Mouse (Mus musculus) lung, postnatal 0 days (tissue): ENCODE data around the gene Ccdc62. TPM values are rescaled to one million over a fixed set of nuclear protein-coding genes. Genes with fewer than 3 reads are reported as not detected.

ENCODE experiments used
- ATAC-seq: fragments of 200-750 bp; cut with Nextera tagmentation; 2 replicates; pipeline ENCODE4 v1.8.0; 2017; ENCODE audit warnings: moderate library complexity
- DNase-seq: peaks from one replicate; pipeline ENCODE4 v3.0.0-alpha.2; 2016; ENCODE audit warnings: low spot score
- H3K27ac ChIP-seq: fragments of 300-500 bp; sonication (generic); 2 replicates; pipeline ENCODE4 v1.5.1; 2014; ENCODE audit warnings: antibody characterized with exemption, mild to moderate bottlenecking, low read length, mixed read lengths
- H3K27me3 ChIP-seq: fragments of 300-500 bp; sonication (generic); replicated peaks from 2 replicates; pipeline ENCODE4 v1.6.1; 2014; ENCODE audit warnings: low read length, mixed read lengths; ENCODE audit not compliant: insufficient read depth
- H3K36me3 ChIP-seq: fragments of 300-500 bp; sonication (generic); 2 replicates; pipeline ENCODE4 v1.6.1; 2014; ENCODE audit warnings: low read length, mixed read lengths; ENCODE audit not compliant: insufficient read depth
- H3K4me1 ChIP-seq: fragments of 300-500 bp; sonication (generic); 2 replicates; pipeline ENCODE4 v1.6.1; 2014; ENCODE audit warnings: antibody characterized with exemption, low read depth, low read length, mixed read lengths; ENCODE audit not compliant: insufficient read depth
- H3K4me2 ChIP-seq: fragments of 300-500 bp; sonication (generic); replicated peaks from 2 replicates; pipeline ENCODE4 v1.6.1; 2014; ENCODE audit warnings: low read depth, mild to moderate bottlenecking, low read length, moderate library complexity, mixed read lengths
- H3K4me3 ChIP-seq: fragments of 300-500 bp; sonication (generic); 2 replicates; pipeline ENCODE4 v1.5.1; 2014; ENCODE audit warnings: low read depth, low read length
- H3K9ac ChIP-seq: fragments of 300-500 bp; sonication (generic); replicated peaks from 2 replicates; pipeline ENCODE4 v1.6.1; 2014; ENCODE audit warnings: low read depth, mild to moderate bottlenecking
- H3K9me3 ChIP-seq: fragments of 300-500 bp; sonication (generic); 2 replicates; pipeline ENCODE4 v1.6.1; 2016; ENCODE audit warnings: low read length, mixed read lengths
- CTCF ChIP-seq: IDR thresholded peaks from 2 replicates; pipeline ENCODE4 v1.5.1; 2016; ENCODE audit warnings: antibody characterized with exemption, mild to moderate bottlenecking
- EP300 ChIP-seq: IDR thresholded peaks from 2 replicates; pipeline ENCODE4 v1.6.1; 2016; ENCODE audit warnings: antibody characterized with exemption, mild to moderate bottlenecking, control low read depth
- WGBS: fragments of 180-500 bp; shearing (Covaris S2); extraction: QIAGEN DNeasy Blood & Tissue Kit; methylation state at CpG from one replicate; pipeline ENCODE4 v1.1.7; 2014; 5-methylcytosine and 5-hydroxymethylcytosine counted together
- polyA plus RNA-seq: library from polyadenylated mRNA; unstranded; fragments of >200 nt; fragmentation: Nextera tagmentation; extraction: Ambion mirVana; gene quantifications from 2 replicates; pipeline ENCODE4 v1.2.1, GENCODE M21; 2015

Gene Ccdc62
- polyA plus RNA-seq, 1 experiment from 2014 or later: 6.3 TPM

DNA sequence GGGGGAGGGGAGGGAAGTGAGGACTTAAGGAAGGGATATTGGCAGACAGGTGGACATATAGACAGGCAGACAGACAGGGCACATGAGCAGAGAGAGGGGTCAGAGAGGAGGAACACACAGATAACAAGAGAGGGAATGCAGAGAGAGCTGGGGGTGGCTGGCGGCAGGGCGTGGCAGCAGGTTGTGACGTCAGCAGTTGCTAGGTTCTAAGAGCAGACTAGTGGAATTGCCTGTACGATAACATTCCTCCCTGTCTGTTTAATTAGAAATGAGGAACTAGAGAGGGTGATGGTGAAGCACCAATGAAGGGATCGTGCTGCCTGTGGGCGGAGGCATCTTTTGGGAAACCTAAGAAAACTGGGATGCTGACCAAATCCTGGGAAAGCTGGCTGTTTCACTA, 38.8 kb upstream of the Ccdc62 start:
- Histone ChIP-seq H3K9ac (no peak overlapping the region), H3K9me3 (no peaks in the 10 kb centered on the region), H3K4me2 (no peak overlapping the region), H3K27me3 (no peaks in the 10 kb centered on the region), H3K27ac (no peak overlapping the region), H3K36me3 (no peaks in the 10 kb centered on the region), H3K4me1 (no peaks in the 10 kb centered on the region), H3K4me3 (no peak overlapping the region)
- DNase-seq (peak; percentile 71), ATAC-seq (no peak)
- WGBS: 26% methylated on average over 6 of the region's 6 CpGs
- TF ChIP-seq EP300: no peak
- TF ChIP-seq CTCF: no peak

DNA sequence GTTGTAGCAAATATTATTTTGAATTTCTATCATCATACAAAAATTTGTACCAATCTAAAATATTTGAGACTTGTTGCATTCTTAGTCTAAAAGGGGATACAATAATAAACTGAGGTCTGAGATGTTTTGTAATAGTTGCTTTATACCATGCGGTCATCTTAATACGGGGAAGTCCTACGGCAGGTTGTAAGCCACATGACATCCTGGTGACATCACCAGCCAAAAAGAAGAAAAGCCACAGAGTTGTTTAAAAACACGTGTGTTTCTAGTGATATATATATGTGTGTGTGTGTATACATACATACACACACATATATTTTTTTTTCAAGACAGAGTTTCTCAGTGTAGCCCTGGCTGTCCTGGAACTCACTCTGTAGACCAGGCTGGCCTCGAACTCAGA, 37.0 kb upstream of the Ccdc62 start:
- Histone ChIP-seq H3K36me3 (no peaks in the 10 kb centered on the region), H3K4me3 (no peak overlapping the region), H3K4me2 (no peak overlapping the region), H3K27me3 (no peaks in the 10 kb centered on the region), H3K9me3 (no peaks in the 10 kb centered on the region), H3K4me1 (no peaks in the 10 kb centered on the region), H3K9ac (no peak overlapping the region), H3K27ac (no peak overlapping the region)
- WGBS: 79% methylated on average over 5 of the region's 5 CpGs
- no peak for DNase-seq
- TF ChIP-seq CTCF (no peak), EP300 (no peak)
- ATAC-seq: no peak

- H3K4me1 ChIP-seq: no peaks in the 10 kb centered on the region
- H3K27ac ChIP-seq: no peak overlapping the region
- H3K4me3 ChIP-seq: no peak overlapping the region
- DNase-seq: no peak
- no peak overlapping the region for H3K4me2 ChIP-seq
- H3K27me3 ChIP-seq: no peaks in the 10 kb centered on the region
- H3K9me3 ChIP-seq: no peaks in the 10 kb centered on the region
- no peaks in the 10 kb centered on the region for H3K36me3 ChIP-seq
- no peak for ATAC-seq
- 64% methylated on average over 11 of the region's 11 CpGs for WGBS
- TF ChIP-seq CTCF (no peak), EP300 (no peak)
- H3K9ac ChIP-seq: no peak overlapping the region
These were observed 34.1 kb upstream of the Ccdc62 start for GRCm38 (mm10) chr5:123896395-123896794.

DNA sequence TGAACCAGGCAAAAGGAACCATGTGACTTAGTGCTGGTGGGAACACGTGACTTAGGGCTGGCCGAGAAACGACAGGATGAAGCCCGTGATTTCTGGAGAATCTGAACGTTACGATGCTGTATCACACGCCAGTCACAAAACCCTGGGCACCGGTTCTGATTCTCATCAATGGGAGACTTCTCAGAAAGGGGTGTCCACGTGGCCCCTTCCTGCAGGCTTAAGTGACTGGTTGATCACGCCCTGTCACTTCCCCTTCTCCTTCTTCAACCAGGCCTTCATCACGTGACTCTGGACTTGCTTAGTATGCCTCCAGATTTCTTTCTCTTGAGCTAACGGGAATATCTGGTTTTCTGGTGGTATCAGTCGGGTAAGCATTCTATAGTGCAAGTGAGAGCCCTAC, 33.1 kb upstream of the Ccdc62 start:
- Histone ChIP-seq H3K27me3 (no peaks in the 10 kb centered on the region), H3K9ac (no peak overlapping the region), H3K9me3 (no peaks in the 10 kb centered on the region), H3K4me2 (no peak overlapping the region), H3K27ac (no peak overlapping the region), H3K4me3 (no peak overlapping the region), H3K4me1 (no peaks in the 10 kb centered on the region), H3K36me3 (no peaks in the 10 kb centered on the region)
- 71% methylated on average over 13 of the region's 13 CpGs for WGBS
- peak; percentile 37 for DNase-seq
- no peak for TF ChIP-seq CTCF
- TF ChIP-seq EP300: no peak
- ATAC-seq: no peak

DNA sequence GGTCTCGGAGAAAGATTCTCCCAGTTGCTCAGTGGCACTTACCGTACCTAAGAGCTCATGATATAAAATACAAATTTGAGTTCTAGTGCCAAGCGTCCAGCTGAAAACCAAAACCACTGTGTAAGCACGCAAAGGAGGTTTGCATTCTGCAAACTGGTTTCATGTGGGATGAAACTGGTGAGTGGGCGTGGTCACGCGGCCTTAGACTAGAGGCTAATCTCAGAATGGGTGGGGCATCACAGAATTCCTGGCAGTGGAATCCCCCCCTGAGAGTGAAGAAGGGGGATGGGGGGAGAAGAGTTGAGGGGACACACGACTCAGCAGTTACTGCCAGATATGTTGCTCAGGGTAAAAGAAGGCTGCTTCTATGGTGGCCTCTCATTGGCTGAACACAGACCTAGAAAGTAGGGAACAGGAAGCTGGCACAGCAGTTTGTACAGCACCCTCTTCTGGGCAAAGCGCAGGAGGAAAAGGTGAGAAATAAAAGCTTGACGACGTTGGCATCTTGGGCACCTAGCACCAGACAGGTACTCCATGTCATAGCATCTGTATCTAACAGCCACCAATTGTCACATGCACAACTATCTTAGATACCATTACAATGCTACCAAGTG, 26.3 kb upstream of the Ccdc62 start:
- no peaks in the 10 kb centered on the region for H3K9me3 ChIP-seq
- DNase-seq: no peak
- no peak for TF ChIP-seq EP300
- peak; percentile 42 for TF ChIP-seq CTCF
- no peak overlapping the region for H3K4me3 ChIP-seq
- H3K4me2 ChIP-seq: no peak overlapping the region
- no peaks in the 10 kb centered on the region for H3K27me3 ChIP-seq
- no peaks in the 10 kb centered on the region for H3K36me3 ChIP-seq
- H3K27ac ChIP-seq: no peak overlapping the region
- peaks cover 7% of the 10 kb centered on the region; the same call in 1 of the 2 replicates for H3K4me1 ChIP-seq
- 66% methylated on average over 11 of the region's 11 CpGs for WGBS
- no peak for ATAC-seq
- H3K9ac ChIP-seq: no peak overlapping the region

- H3K4me3 ChIP-seq: no peak overlapping the region
- H3K4me1 ChIP-seq: peaks cover 7% of the 10 kb centered on the region; the same call in 1 of the 2 replicates
- no peak overlapping the region for H3K9ac ChIP-seq
- no peak overlapping the region for H3K27ac ChIP-seq
- no peaks in the 10 kb centered on the region for H3K9me3 ChIP-seq
- no peaks in the 10 kb centered on the region for H3K36me3 ChIP-seq
- 60% methylated on average over 17 of the region's 17 CpGs for WGBS
- H3K4me2 ChIP-seq: peak overlapping the region; percentile 22
- TF ChIP-seq CTCF: no peak
- no peak for TF ChIP-seq EP300
- peak; percentile 46 for DNase-seq
- no peak for ATAC-seq
- no peaks in the 10 kb centered on the region for H3K27me3 ChIP-seq
These were observed 24.1 kb upstream of the Ccdc62 start for GRCm38 (mm10) chr5:123906146-123906975.
